Mouse (Mus musculus): ENCODE data around the gene Zfp750. TPM values are rescaled to one million over a fixed set of nuclear protein-coding genes. Genes with fewer than 3 reads are reported as not detected.

The Zfp750 gene
- polyA plus RNA-seq, 1 experiment: 2.4 TPM

DNA sequence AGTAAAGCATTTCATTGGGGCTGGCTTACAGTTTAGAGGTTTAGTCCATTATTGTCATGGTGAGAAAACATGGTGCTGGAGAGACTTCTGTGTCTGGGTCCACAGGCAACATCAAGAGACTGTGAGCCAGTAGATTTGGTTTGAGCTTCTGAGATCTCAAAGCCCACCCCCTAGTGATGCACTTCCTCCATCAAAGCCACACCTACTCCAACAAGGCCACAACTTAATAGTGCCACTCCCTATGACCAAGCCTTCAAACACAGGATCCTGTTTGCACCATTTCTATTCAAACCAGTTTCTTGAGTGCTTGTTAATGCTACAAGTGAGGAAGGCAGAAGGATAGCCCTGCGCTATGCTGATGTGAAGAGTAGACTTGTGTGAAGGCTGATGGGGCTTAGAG is 38.8 kb upstream of the Zfp750 start:
- no peak for DNase-seq
- 100% methylated on average over 1 of the region's 1 CpGs for WGBS
- no peaks in the 10 kb centered on the region for H3K27me3 ChIP-seq (ENCODE audit: control insufficient read depth, insufficient read depth, low read length)
- no peak for TF ChIP-seq POLR2A (IDR thresholded peaks at IDR 0.05; ENCODE audit: control insufficient read depth, extremely low read depth, insufficient read depth, low read length, poor library complexity)
- no peak for TF ChIP-seq CTCF (IDR thresholded peaks at IDR 0.05; ENCODE audit: borderline replicate concordance, control insufficient read depth, extremely low read depth, insufficient read depth, low read length, poor library complexity)
- no peak overlapping the region for H3K4me3 ChIP-seq (ENCODE audit: control insufficient read depth, insufficient read depth, low read length)
- no peak overlapping the region for H3K27ac ChIP-seq (ENCODE audit: control insufficient read depth, insufficient read depth, low read length)
- no peaks in the 10 kb centered on the region for H3K36me3 ChIP-seq (ENCODE audit: control insufficient read depth, insufficient read depth, low read length)
- H3K4me1 ChIP-seq (replicated peaks; ENCODE audit: control insufficient read depth, insufficient read depth, low read length): peaks cover 26% of the 10 kb centered on the region

DNA sequence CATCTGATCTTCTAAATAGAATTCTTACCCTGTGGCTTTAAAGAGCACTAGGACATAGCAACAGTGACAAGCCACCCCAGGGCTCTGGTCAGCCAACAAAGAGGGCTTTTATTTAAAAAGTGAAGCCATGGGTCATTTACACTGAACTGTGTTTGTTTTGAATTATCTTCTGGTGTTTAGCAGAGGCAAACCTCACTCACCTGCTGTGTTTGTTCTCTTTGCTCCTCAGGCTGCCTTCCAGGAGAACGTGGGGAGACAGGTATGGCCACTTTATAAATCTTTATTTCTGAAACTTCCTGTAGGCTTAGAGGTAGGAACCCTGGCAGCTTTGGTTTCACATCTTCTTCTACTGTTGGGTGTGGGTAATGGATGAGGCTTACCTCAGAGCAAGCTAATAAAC is 37.6 kb upstream of the Zfp750 start:
- no peak for TF ChIP-seq POLR2A (IDR thresholded peaks at IDR 0.05; ENCODE audit: control insufficient read depth, extremely low read depth, insufficient read depth, low read length, poor library complexity)
- TF ChIP-seq CTCF (IDR thresholded peaks at IDR 0.05; ENCODE audit: borderline replicate concordance, control insufficient read depth, extremely low read depth, insufficient read depth, low read length, poor library complexity): no peak
- 83% methylated on average over 1 of the region's 1 CpGs for WGBS
- no peak for DNase-seq
- no peak overlapping the region for H3K4me3 ChIP-seq (ENCODE audit: control insufficient read depth, insufficient read depth, low read length)
- H3K36me3 ChIP-seq (ENCODE audit: control insufficient read depth, insufficient read depth, low read length): no peaks in the 10 kb centered on the region
- no peak overlapping the region for H3K27ac ChIP-seq (ENCODE audit: control insufficient read depth, insufficient read depth, low read length)
- no peaks in the 10 kb centered on the region for H3K27me3 ChIP-seq (ENCODE audit: control insufficient read depth, insufficient read depth, low read length)
- H3K4me1 ChIP-seq (replicated peaks; ENCODE audit: control insufficient read depth, insufficient read depth, low read length): peaks cover 34% of the 10 kb centered on the region

DNA sequence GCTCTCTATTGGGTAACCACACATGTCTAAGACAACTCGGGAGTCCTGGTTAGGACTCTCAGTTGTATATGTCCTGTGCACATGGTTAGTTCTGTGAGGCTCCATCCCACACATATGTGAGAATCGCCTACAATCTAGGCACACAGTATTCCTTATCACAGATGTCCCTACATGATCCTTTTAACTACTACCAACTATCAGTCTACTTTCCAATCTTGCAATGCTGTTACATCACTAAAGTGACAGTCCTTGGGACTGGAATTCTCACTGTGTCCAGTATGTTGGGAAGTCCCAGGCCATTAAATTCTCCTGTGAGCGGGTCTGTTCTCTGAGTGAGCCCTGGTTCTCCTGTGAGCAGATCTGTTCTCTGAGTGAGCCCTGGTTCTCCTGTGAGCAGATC is 34.3 kb upstream of the Zfp750 start:
- no peaks in the 10 kb centered on the region for H3K27me3 ChIP-seq (ENCODE audit: control insufficient read depth, insufficient read depth, low read length)
- no peak overlapping the region for H3K4me3 ChIP-seq (ENCODE audit: control insufficient read depth, insufficient read depth, low read length)
- TF ChIP-seq POLR2A (IDR thresholded peaks at IDR 0.05; ENCODE audit: control insufficient read depth, extremely low read depth, insufficient read depth, low read length, poor library complexity) (no peak), CTCF (IDR thresholded peaks at IDR 0.05; ENCODE audit: borderline replicate concordance, control insufficient read depth, extremely low read depth, insufficient read depth, low read length, poor library complexity) (no peak)
- H3K27ac ChIP-seq (ENCODE audit: control insufficient read depth, insufficient read depth, low read length): no peak overlapping the region
- H3K36me3 ChIP-seq (ENCODE audit: control insufficient read depth, insufficient read depth, low read length): no peaks in the 10 kb centered on the region
- peaks cover 24% of the 10 kb centered on the region for H3K4me1 ChIP-seq (replicated peaks; ENCODE audit: control insufficient read depth, insufficient read depth, low read length)
- 94% methylated on average over 3 of the region's 3 CpGs for WGBS
- DNase-seq: no peak

DNA sequence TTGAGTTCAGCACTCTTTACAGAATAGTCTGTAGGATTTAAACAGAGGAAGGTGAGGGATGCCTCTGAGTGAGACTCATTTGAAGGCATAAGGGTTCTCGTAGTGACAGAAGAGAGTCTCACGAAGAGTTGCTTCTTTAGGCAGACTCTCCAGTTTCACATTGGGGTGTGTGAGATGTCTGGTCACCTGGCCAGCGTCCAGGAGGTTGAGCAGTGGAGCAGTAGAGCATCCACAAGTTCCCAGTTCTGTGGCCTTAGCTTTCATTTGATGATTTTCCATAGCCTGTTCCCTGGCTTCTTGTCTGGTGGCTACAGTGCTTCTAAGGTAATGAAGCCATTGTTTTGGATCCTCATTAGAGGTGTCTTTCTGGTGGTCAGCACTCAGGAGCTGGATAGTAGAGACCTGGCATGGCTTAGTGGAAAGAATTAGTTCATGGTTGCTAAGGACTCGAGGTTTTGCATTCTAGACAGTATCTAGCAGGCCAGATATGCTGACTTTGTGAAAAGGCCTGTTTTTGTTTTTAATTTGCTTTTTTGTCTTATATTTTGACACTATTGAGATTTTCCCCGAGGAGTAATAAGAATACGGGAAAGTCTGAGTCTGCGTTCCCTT is 33.8 kb upstream of the Zfp750 start:
- Histone ChIP-seq H3K36me3 (ENCODE audit: control insufficient read depth, insufficient read depth, low read length) (no peaks in the 10 kb centered on the region), H3K4me3 (ENCODE audit: control insufficient read depth, insufficient read depth, low read length) (no peak overlapping the region), H3K27me3 (ENCODE audit: control insufficient read depth, insufficient read depth, low read length) (no peaks in the 10 kb centered on the region), H3K27ac (ENCODE audit: control insufficient read depth, insufficient read depth, low read length) (no peak overlapping the region), H3K4me1 (replicated peaks; ENCODE audit: control insufficient read depth, insufficient read depth, low read length) (peaks cover 20% of the 10 kb centered on the region)
- no peak for DNase-seq
- TF ChIP-seq CTCF (IDR thresholded peaks at IDR 0.05; ENCODE audit: borderline replicate concordance, control insufficient read depth, extremely low read depth, insufficient read depth, low read length, poor library complexity) (no peak), POLR2A (IDR thresholded peaks at IDR 0.05; ENCODE audit: control insufficient read depth, extremely low read depth, insufficient read depth, low read length, poor library complexity) (no peak)
- 90% methylated on average over 7 of the region's 7 CpGs for WGBS

DNA sequence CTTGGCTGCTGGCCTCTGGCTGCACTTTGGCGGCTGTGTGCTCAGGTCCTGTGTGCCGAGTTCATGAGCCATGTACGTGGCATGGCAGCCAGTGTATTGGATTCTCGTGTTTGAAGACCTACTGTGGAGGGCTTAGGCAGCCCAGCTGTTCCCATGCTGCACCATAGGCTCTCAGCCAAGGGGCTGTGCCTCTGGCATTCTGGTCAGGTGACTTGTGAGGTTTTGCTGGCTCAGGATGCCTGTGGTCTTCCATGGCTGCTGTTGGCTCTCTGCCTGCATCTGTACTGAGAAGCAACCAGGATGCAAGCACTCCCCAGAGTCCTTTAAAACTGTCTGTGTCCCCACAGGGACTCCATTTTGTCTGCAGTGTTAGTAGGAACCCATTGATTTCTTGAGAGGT is 33.0 kb upstream of the Zfp750 start:
- peak; percentile 18 for DNase-seq
- TF ChIP-seq POLR2A (IDR thresholded peaks at IDR 0.05; ENCODE audit: control insufficient read depth, extremely low read depth, insufficient read depth, low read length, poor library complexity): no peak
- no peak for TF ChIP-seq CTCF (IDR thresholded peaks at IDR 0.05; ENCODE audit: borderline replicate concordance, control insufficient read depth, extremely low read depth, insufficient read depth, low read length, poor library complexity)
- 28% methylated on average over 4 of the region's 4 CpGs for WGBS
- no peaks in the 10 kb centered on the region for H3K27me3 ChIP-seq (ENCODE audit: control insufficient read depth, insufficient read depth, low read length)
- H3K27ac ChIP-seq (ENCODE audit: control insufficient read depth, insufficient read depth, low read length): peak overlapping the region; percentile 69
- H3K36me3 ChIP-seq (ENCODE audit: control insufficient read depth, insufficient read depth, low read length): no peaks in the 10 kb centered on the region
- H3K4me1 ChIP-seq (replicated peaks; ENCODE audit: control insufficient read depth, insufficient read depth, low read length): peaks cover 19% of the 10 kb centered on the region
- no peak overlapping the region for H3K4me3 ChIP-seq (ENCODE audit: control insufficient read depth, insufficient read depth, low read length)

DNA sequence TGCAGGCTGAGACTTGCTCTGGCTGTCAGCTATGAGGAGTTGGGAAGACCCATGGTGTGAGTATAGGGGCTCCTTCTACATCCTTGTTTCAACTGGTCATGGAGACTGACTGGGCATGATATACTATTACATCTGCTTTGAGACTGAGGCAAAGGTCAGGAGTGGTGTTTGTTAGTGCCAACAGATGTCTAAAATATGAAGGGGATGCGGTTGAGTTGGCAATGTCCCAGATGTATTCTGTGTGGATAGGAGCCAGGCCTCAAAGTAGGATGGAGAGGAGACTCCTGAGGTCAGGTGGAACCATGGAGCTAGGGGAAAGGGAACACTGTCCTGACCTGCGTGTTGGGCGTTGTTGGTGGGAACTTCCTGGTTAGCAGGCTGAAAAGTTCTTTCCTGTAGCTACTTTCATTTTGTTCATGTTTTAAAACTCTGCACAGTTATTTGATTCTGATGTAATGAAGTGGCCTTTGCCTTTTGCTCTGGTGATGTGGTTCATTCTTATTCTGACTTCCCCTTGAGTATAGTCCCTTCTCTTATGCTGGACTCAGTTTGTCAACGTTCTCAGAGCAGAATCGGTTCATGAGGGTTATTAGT is 32.2 kb upstream of the Zfp750 start:
- H3K4me1 ChIP-seq (replicated peaks; ENCODE audit: control insufficient read depth, insufficient read depth, low read length): peaks cover 17% of the 10 kb centered on the region
- no peak overlapping the region; the same call in 1 of the 2 replicates for H3K27ac ChIP-seq (ENCODE audit: control insufficient read depth, insufficient read depth, low read length)
- TF ChIP-seq CTCF (IDR thresholded peaks at IDR 0.05; ENCODE audit: borderline replicate concordance, control insufficient read depth, extremely low read depth, insufficient read depth, low read length, poor library complexity): no peak
- no peak for TF ChIP-seq POLR2A (IDR thresholded peaks at IDR 0.05; ENCODE audit: control insufficient read depth, extremely low read depth, insufficient read depth, low read length, poor library complexity)
- no peaks in the 10 kb centered on the region for H3K27me3 ChIP-seq (ENCODE audit: control insufficient read depth, insufficient read depth, low read length)
- H3K4me3 ChIP-seq (ENCODE audit: control insufficient read depth, insufficient read depth, low read length): no peak overlapping the region
- no peak for DNase-seq
- no peaks in the 10 kb centered on the region for H3K36me3 ChIP-seq (ENCODE audit: control insufficient read depth, insufficient read depth, low read length)
- 30% methylated on average over 5 of the region's 5 CpGs for WGBS
